25 mouse cellular contexts compared by ENCODE assay signal in the genomic region with DNA sequence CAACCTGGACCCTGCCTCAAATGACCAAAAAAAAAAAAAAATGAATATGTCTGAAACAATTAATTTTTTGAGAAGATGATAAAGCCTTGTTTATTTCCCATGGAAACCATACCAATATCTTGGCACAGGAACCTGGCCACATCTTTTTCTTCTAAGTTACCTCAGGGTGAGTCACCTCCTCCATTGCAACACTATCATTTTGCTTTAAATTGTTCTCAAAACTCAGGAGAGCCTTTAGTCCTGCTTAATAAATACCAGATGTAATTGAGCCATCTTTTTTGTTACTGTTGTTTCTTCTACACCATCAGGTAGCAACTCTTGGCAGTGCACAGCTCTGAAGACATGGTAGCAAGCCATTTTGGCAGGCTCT.
"Had no signal": no experiment of that assay in that cellular context is flagged by ENCODE, and none has a peak within 500 bp of the region (broad histone marks: within the 10 kb centered on the region; RNA-seq: fewer than 3 reads in every experiment).

No protein-coding gene starts in this region.

- DNase-seq: gastrocnemius, postnatal 14 days; gastrocnemius, postnatal 36 days; heart, adult 2 months; heart, postnatal 14 days; heart, postnatal 36 days; kidney, adult 11 months; kidney, adult 2 months; kidney, adult 9 months; kidney, postnatal 14 days; kidney, postnatal 36 days; layer of hippocampus, adult 9-11 months; layer of hippocampus, postnatal 36 days; liver; liver, embryonic 13.5 days had no signal

- H3K4me3 ChIP-seq: heart, adult 2 months; heart, embryonic 13.5 days; heart, embryonic 15.5 days; hindbrain, embryonic 13.5 days; hindbrain, embryonic 15.5 days; kidney, embryonic 15.5 days; limb, embryonic 10.5 days; limb, embryonic 12.5 days; liver, embryonic 13.5 days; liver, embryonic 15.5 days had no signal

- ATAC-seq: hindbrain, postnatal 0 days; intestine, embryonic 16.5 days had no signal

- H3K27ac ChIP-seq: heart, adult 2 months; heart, embryonic 13.5 days; heart, embryonic 15.5 days; hindbrain, embryonic 13.5 days; hindbrain, embryonic 15.5 days; hindbrain, postnatal 0 days; kidney, embryonic 15.5 days; kidney, postnatal 0 days; limb, embryonic 10.5 days; limb, embryonic 12.5 days; liver, embryonic 13.5 days; liver, embryonic 15.5 days had no signal
